Mouse (Mus musculus) midbrain, embryonic 16.5 days (tissue): ENCODE measurements around the gene Pla2g4e. TPM values are rescaled to one million over a fixed set of nuclear protein-coding genes. Genes with fewer than 3 reads are reported as not detected.
"Not testable (repeated sequence)": the region's sequence is repeated elsewhere in the genome, so short reads cannot be mapped to it uniquely, and the experiment has no call there.

Source experiments
- ATAC-seq: fragments of 200-750 bp; cut with Nextera tagmentation; 2 replicates; pipeline ENCODE4 v1.8.0; 2017; ENCODE audit warnings: moderate TSS enrichment
- H3K27ac ChIP-seq: fragments of 300-500 bp; sonication (generic); 2 replicates; pipeline ENCODE4 v1.5.1; 2014; ENCODE audit warnings: mild to moderate bottlenecking, low read length, mixed read lengths
- H3K27me3 ChIP-seq: fragments of 300-500 bp; sonication (generic); 2 replicates; pipeline ENCODE4 v1.6.1; 2014; ENCODE audit warnings: low read depth, low read length, mixed read lengths; ENCODE audit not compliant: control insufficient read depth, insufficient read depth
- H3K36me3 ChIP-seq: fragments of 300-500 bp; sonication (generic); 2 replicates; pipeline ENCODE4 v1.6.1; 2014; ENCODE audit warnings: mild to moderate bottlenecking, low read length, moderate library complexity, mixed read lengths; ENCODE audit not compliant: control insufficient read depth, insufficient read depth
- H3K4me1 ChIP-seq: fragments of 300-500 bp; sonication (generic); 2 replicates; pipeline ENCODE4 v1.6.1; 2014; ENCODE audit warnings: mild to moderate bottlenecking, low read length, mixed read lengths; ENCODE audit not compliant: control insufficient read depth, insufficient read depth
- H3K4me2 ChIP-seq: fragments of 300-500 bp; sonication (generic); 2 replicates; pipeline ENCODE4 v1.6.1; 2014; ENCODE audit warnings: mild to moderate bottlenecking, low read length, mixed read lengths
- H3K4me3 ChIP-seq: fragments of 300-500 bp; sonication (generic); 2 replicates; pipeline ENCODE4 v1.5.1; 2014; ENCODE audit warnings: low read depth, mild to moderate bottlenecking, low read length, moderate library complexity, mixed read lengths
- H3K9ac ChIP-seq: fragments of 300-500 bp; sonication (generic); 2 replicates; pipeline ENCODE4 v1.6.1; 2014; ENCODE audit warnings: low read depth, low read length, mixed read lengths
- H3K9me3 ChIP-seq: fragments of 300-500 bp; sonication (generic); replicated peaks from 2 replicates; pipeline ENCODE4 v1.6.1; 2014; ENCODE audit warnings: mild to moderate bottlenecking, low read length, mixed read lengths; ENCODE audit not compliant: control insufficient read depth, poor library complexity, severe bottlenecking
- WGBS: fragments of 180-500 bp; shearing (Covaris S2); extraction: QIAGEN DNeasy Blood & Tissue Kit; methylation state at CpG from one replicate; pipeline ENCODE4 v1.1.7; 2014; 5-methylcytosine and 5-hydroxymethylcytosine counted together
- polyA plus RNA-seq: library from polyadenylated mRNA; unstranded; fragments of >200 nt; fragmentation: Nextera tagmentation; extraction: Ambion mirVana; gene quantifications from 2 replicates; pipeline ENCODE4 v1.2.1, GENCODE M21; 2015

The Pla2g4e gene
- polyA plus RNA-seq, 1 experiment from 2014 or later: 6.7 TPM

GRCm38 (mm10) chr2:120245421-120246016 is 384 bp upstream of the Pla2g4e start:
- Histone ChIP-seq H3K27me3 (no peaks in the 10 kb centered on the region), H3K9ac (peak overlapping the region; percentile 74), H3K4me3 (peak overlapping the region; percentile 51), H3K36me3 (no peaks in the 10 kb centered on the region), H3K9me3 (no peaks in the 10 kb centered on the region), H3K4me1 (peaks cover 11% of the 10 kb centered on the region; the same call in 1 of the 2 replicates), H3K4me2 (peak overlapping the region; percentile 79), H3K27ac (peak overlapping the region; percentile 91)
- peak; percentile 66 for ATAC-seq
- 8% methylated on average over 9 of the region's 9 CpGs for WGBS

- Histone ChIP-seq H3K4me2 (peak overlapping the region; percentile 79), H3K27ac (no peak overlapping the region), H3K4me1 (peaks cover 11% of the 10 kb centered on the region; the same call in 1 of the 2 replicates), H3K4me3 (peak overlapping the region; percentile 51), H3K27me3 (no peaks in the 10 kb centered on the region), H3K9me3 (no peaks in the 10 kb centered on the region), H3K36me3 (no peaks in the 10 kb centered on the region), H3K9ac (no peak overlapping the region)
- WGBS: 75% methylated on average over 2 of the region's 2 CpGs
- ATAC-seq: no peak
Observed at GRCm38 (mm10) chr2:120243995-120244394, 1.1 kb downstream of the Pla2g4e start.

- peaks cover 11% of the 10 kb centered on the region; the same call in 1 of the 2 replicates for H3K4me1 ChIP-seq
- no peaks in the 10 kb centered on the region for H3K9me3 ChIP-seq
- 73% methylated on average over 5 of the region's 5 CpGs for WGBS
- H3K9ac ChIP-seq: no peak overlapping the region
- no peak overlapping the region for H3K27ac ChIP-seq
- H3K27me3 ChIP-seq: no peaks in the 10 kb centered on the region
- no peak overlapping the region for H3K4me3 ChIP-seq
- H3K4me2 ChIP-seq: peak overlapping the region; percentile 79
- ATAC-seq: no peak
- H3K36me3 ChIP-seq: no peaks in the 10 kb centered on the region
Observed at GRCm38 (mm10) chr2:120242791-120243467, 2.2 kb downstream of the Pla2g4e start.

- not testable (repeated sequence) for H3K4me2 ChIP-seq, ATAC-seq, H3K36me3 ChIP-seq, H3K9ac ChIP-seq, H3K4me3 ChIP-seq, H3K9me3 ChIP-seq, H3K27ac ChIP-seq, H3K4me1 ChIP-seq, H3K27me3 ChIP-seq
- 93% methylated on average over 6 of the region's 9 CpGs for WGBS
Observed at GRCm38 (mm10) chr2:120238733-120239132, 6.4 kb downstream of the Pla2g4e start.

- H3K4me3 ChIP-seq: no peak overlapping the region
- no peak for ATAC-seq
- H3K27ac ChIP-seq: no peak overlapping the region
- H3K9me3 ChIP-seq: no peaks in the 10 kb centered on the region
- 76% methylated on average over 5 of the region's 5 CpGs for WGBS
- H3K27me3 ChIP-seq: no peaks in the 10 kb centered on the region
- H3K4me1 ChIP-seq: peaks cover 3% of the 10 kb centered on the region; the same call in 1 of the 2 replicates
- H3K9ac ChIP-seq: no peak overlapping the region
- H3K4me2 ChIP-seq: no peak overlapping the region
- H3K36me3 ChIP-seq: no peaks in the 10 kb centered on the region
Observed at GRCm38 (mm10) chr2:120237784-120238183, 7.4 kb downstream of the Pla2g4e start.

GRCm38 (mm10) chr2:120235947-120236640 is 9.0 kb downstream of the Pla2g4e start:
- 88% methylated on average over 3 of the region's 3 CpGs for WGBS

GRCm38 (mm10) chr2:120235381-120235780 is 9.8 kb downstream of the Pla2g4e start:
- Histone ChIP-seq H3K27me3 (no peaks in the 10 kb centered on the region), H3K27ac (no peak overlapping the region), H3K9ac (no peak overlapping the region), H3K4me2 (no peak overlapping the region), H3K36me3 (no peaks in the 10 kb centered on the region), H3K4me3 (no peak overlapping the region), H3K9me3 (no peaks in the 10 kb centered on the region), H3K4me1 (no peaks in the 10 kb centered on the region)
- no peak for ATAC-seq
- 68% methylated on average over 3 of the region's 3 CpGs for WGBS

More at GRCm38 (mm10) chr2:120235947-120236640, 9.0 kb downstream of the Pla2g4e start:
- no peaks in the 10 kb centered on the region for H3K36me3 ChIP-seq
- H3K9me3 ChIP-seq: no peaks in the 10 kb centered on the region
- H3K27me3 ChIP-seq: no peaks in the 10 kb centered on the region
- ATAC-seq: no peak
- H3K4me3 ChIP-seq: no peak overlapping the region
- H3K27ac ChIP-seq: no peak overlapping the region
- H3K4me2 ChIP-seq: no peak overlapping the region
- H3K4me1 ChIP-seq: no peaks in the 10 kb centered on the region
- H3K9ac ChIP-seq: no peak overlapping the region

- Histone ChIP-seq H3K9me3 (no peaks in the 10 kb centered on the region), H3K27ac (no peak overlapping the region), H3K4me2 (no peak overlapping the region), H3K9ac (no peak overlapping the region), H3K4me1 (no peaks in the 10 kb centered on the region), H3K4me3 (no peak overlapping the region), H3K36me3 (no peaks in the 10 kb centered on the region), H3K27me3 (no peaks in the 10 kb centered on the region)
- ATAC-seq: no peak
- 64% methylated on average over 3 of the region's 3 CpGs for WGBS
Observed at GRCm38 (mm10) chr2:120231642-120232041, 13.5 kb downstream of the Pla2g4e start.

GRCm38 (mm10) chr2:120214600-120214999 is 30.5 kb downstream of the Pla2g4e start:
- H3K9me3 ChIP-seq: no peaks in the 10 kb centered on the region
- no peaks in the 10 kb centered on the region for H3K27me3 ChIP-seq
- 91% methylated on average over 5 of the region's 5 CpGs for WGBS
- ATAC-seq: no peak
- H3K27ac ChIP-seq: no peak overlapping the region
- H3K36me3 ChIP-seq: peaks cover 5% of the 10 kb centered on the region; the same call in 1 of the 2 replicates
- H3K9ac ChIP-seq: no peak overlapping the region
- H3K4me3 ChIP-seq: no peak overlapping the region
- no peaks in the 10 kb centered on the region for H3K4me1 ChIP-seq
- H3K4me2 ChIP-seq: no peak overlapping the region
